Mouse (Mus musculus): ENCODE results near the gene Gpatch3. TPM values are rescaled to one million over a fixed set of nuclear protein-coding genes. Genes with fewer than 3 reads are reported as not detected.
A peak's percentile ranks its signal among the peaks of the same experiment; 100 is the strongest.

Gene Gpatch3
- polyA plus RNA-seq, 1 experiment from 2014 or later, result 7.1 TPM

DNA sequence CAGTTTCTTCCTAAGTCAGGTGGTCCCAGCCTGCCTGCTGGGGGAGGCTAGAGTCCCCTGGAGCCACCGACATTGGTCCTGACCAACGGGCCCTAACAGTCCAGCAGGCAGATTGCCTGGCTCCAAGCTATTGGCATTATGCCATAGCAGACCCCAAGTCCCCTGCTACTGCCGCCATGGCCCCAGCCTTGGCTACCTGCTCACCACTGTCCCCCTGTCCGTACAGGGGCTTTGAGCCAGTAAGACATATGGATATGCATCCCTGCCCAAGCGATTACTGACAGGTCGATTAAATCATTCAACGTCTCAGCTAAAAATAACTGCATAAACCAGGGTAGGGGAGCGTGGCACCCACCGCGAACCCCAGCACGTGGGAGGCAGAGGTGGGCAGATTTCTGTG lies 43.4 kb downstream of the Gpatch3 start:
- WGBS, result 95% methylated on average over 11 of the region's 11 CpGs
- no peak overlapping the region for H3K9ac ChIP-seq (ENCODE audit: low read depth, low read length)
- ATAC-seq, result no peak
- H3K4me3 ChIP-seq (ENCODE audit: low read depth, low read length), result no peak overlapping the region
- H3K4me2 ChIP-seq (replicated peaks; ENCODE audit: low read depth), result no peak overlapping the region
- TF ChIP-seq CTCF (IDR thresholded peaks at IDR 0.05; ENCODE audit: low read depth), result no peak
- no peak overlapping the region for H3K27ac ChIP-seq (ENCODE audit: low read depth, low read length)
- H3K4me1 ChIP-seq (replicated peaks; ENCODE audit: control insufficient read depth, insufficient read depth, low read length), result peaks cover 4% of the 10 kb centered on the region; the same call in 1 of the 2 replicates
- peaks cover 14% of the 10 kb centered on the region; the same call in 1 of the 2 replicates for H3K36me3 ChIP-seq (ENCODE audit: control insufficient read depth, insufficient read depth)
- H3K27me3 ChIP-seq (replicated peaks; ENCODE audit: control insufficient read depth, insufficient read depth, low read length), result no peaks in the 10 kb centered on the region
- H3K9me3 ChIP-seq (ENCODE audit: control insufficient read depth), result no peaks in the 10 kb centered on the region

DNA sequence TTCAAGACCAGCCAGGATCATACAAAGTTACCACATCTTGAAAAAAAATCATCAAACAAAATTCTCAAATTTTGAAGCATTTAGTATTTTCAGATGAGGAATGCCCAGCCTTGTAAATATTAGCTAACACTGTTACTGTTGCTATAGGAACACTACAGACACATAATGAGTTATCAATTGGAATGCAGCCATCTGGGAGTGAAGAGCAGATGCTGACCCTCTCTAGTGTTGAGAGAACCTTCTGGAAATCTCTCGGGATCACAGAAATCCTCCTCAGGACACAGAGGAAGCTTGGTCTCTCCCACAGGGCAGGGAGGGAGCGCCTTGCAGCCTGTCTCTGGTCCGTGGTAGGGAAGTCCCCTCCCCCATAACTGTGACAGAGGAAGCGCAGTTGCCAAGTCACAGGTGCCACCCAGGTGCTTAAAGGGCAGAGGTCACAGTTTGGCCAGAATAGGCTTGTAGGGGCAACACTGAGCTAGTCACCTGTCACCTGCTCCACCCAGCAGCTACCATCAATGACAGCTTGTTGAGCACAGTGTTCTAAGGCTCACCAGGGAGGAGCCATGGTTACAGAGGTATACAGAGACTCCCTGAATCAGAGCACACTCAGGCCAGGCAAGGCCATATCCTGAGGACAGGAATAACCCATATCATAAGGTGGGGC lies 45.1 kb downstream of the Gpatch3 start:
- no peak for TF ChIP-seq CTCF (IDR thresholded peaks at IDR 0.05; ENCODE audit: low read depth)
- Histone ChIP-seq H3K27ac (ENCODE audit: low read depth, low read length) (no peak overlapping the region; the same call in 1 of the 2 replicates), H3K36me3 (ENCODE audit: control insufficient read depth, insufficient read depth) (peaks cover 4% of the 10 kb centered on the region; the same call in 1 of the 2 replicates), H3K4me3 (ENCODE audit: low read depth, low read length) (no peak overlapping the region), H3K4me1 (replicated peaks; ENCODE audit: control insufficient read depth, insufficient read depth, low read length) (peaks cover 4% of the 10 kb centered on the region; the same call in 1 of the 2 replicates), H3K9ac (ENCODE audit: low read depth, low read length) (no peak overlapping the region), H3K9me3 (ENCODE audit: control insufficient read depth) (no peaks in the 10 kb centered on the region), H3K4me2 (replicated peaks; ENCODE audit: low read depth) (0 out of 2 replicates have a peak overlapping the region, but pooled peaks have one; percentile 6), H3K27me3 (replicated peaks; ENCODE audit: control insufficient read depth, insufficient read depth, low read length) (no peaks in the 10 kb centered on the region)
- ATAC-seq, result peak; percentile 63
- 54% methylated on average over 4 of the region's 4 CpGs for WGBS

DNA sequence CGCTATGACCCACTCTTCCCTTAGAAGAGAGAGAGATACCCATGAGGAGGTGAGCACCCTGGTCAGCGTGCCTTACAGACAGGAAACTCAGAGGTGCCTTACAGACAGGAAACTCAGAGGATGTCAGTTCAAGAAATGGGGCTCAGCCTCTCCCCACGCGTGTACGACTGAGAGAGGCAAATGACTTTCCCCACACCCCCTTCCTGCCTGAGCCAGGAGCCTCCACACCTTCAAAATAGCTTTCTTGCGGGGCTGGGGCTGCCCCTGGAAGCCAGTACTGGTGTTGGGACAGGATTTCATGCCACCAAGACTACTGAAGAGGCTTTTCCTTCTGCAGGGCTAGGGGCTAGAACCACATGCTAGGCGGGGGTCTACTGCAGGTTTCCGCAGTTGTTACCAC lies 46.1 kb downstream of the Gpatch3 start:
- 81% methylated on average over 8 of the region's 8 CpGs for WGBS
- H3K9me3 ChIP-seq (ENCODE audit: control insufficient read depth), result no peaks in the 10 kb centered on the region
- H3K9ac ChIP-seq (ENCODE audit: low read depth, low read length), result no peak overlapping the region
- no peak overlapping the region for H3K4me3 ChIP-seq (ENCODE audit: low read depth, low read length)
- peaks cover 8% of the 10 kb centered on the region; the same call in 1 of the 2 replicates for H3K36me3 ChIP-seq (ENCODE audit: control insufficient read depth, insufficient read depth)
- H3K4me2 ChIP-seq (replicated peaks; ENCODE audit: low read depth), result no peak overlapping the region
- ATAC-seq, result no peak
- no peak for TF ChIP-seq CTCF (IDR thresholded peaks at IDR 0.05; ENCODE audit: low read depth)
- peaks cover 4% of the 10 kb centered on the region; the same call in 1 of the 2 replicates for H3K4me1 ChIP-seq (replicated peaks; ENCODE audit: control insufficient read depth, insufficient read depth, low read length)
- no peak overlapping the region for H3K27ac ChIP-seq (ENCODE audit: low read depth, low read length)
- H3K27me3 ChIP-seq (replicated peaks; ENCODE audit: control insufficient read depth, insufficient read depth, low read length), result no peaks in the 10 kb centered on the region

DNA sequence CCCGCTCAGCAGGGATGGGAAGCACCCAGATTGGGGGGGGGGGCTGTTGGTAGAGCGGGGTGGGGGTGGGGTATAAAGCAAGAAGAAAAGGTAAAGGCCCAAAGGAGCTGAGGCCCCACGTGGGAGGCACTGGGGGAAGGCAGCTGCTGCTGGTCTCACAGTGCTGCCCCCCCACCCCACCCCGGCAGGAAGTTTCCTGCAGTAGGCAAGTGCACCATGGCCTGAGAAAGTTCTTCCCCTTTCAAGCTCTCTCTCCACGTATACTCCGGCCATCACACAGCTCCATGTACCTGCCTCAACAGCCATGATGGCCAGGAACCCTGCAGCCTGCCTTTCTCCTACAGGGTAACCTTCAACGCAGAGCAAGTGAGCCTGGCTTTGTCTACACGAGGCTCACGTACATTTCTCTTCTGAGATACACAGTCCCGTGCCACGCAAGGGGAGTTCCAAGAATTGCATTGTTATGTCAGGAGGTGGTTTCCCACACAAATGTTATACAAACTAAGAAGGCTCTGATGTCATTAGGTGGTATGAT lies 47.7 kb downstream of the Gpatch3 start:
- ATAC-seq, result no peak
- TF ChIP-seq CTCF (IDR thresholded peaks at IDR 0.05; ENCODE audit: low read depth), result no peak
- Histone ChIP-seq H3K4me1 (replicated peaks; ENCODE audit: control insufficient read depth, insufficient read depth, low read length) (peaks cover 4% of the 10 kb centered on the region; the same call in 1 of the 2 replicates), H3K9ac (ENCODE audit: low read depth, low read length) (no peak overlapping the region), H3K9me3 (ENCODE audit: control insufficient read depth) (no peaks in the 10 kb centered on the region), H3K27me3 (replicated peaks; ENCODE audit: control insufficient read depth, insufficient read depth, low read length) (no peaks in the 10 kb centered on the region), H3K4me3 (ENCODE audit: low read depth, low read length) (no peak overlapping the region), H3K4me2 (replicated peaks; ENCODE audit: low read depth) (no peak overlapping the region), H3K36me3 (ENCODE audit: control insufficient read depth, insufficient read depth) (peaks cover 21% of the 10 kb centered on the region; the same call in 1 of the 2 replicates), H3K27ac (ENCODE audit: low read depth, low read length) (no peak overlapping the region)
- 77% methylated on average over 10 of the region's 11 CpGs for WGBS

DNA sequence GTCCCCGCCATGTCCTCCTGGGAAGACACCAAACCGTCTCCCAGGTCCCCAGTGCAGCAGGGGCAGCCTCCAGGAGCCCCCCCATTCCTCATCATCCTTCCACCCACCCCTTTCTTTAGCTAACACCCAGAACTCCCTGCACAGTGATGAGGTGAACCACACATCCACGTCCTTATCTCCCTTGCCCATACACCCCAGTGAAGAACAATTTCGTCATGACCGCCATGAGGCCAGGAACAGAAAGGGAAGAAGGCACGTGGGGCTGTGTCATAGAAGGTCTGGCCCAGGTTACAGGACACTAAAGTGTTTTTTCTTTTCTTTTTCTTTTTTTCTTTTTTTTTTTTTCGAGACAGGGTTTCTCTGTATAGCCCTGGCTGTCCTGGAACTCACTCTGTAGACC lies 50.3 kb downstream of the Gpatch3 start:
- Histone ChIP-seq H3K4me3 (ENCODE audit: low read depth, low read length) (no peak overlapping the region), H3K9ac (ENCODE audit: low read depth, low read length) (no peak overlapping the region), H3K4me2 (replicated peaks; ENCODE audit: low read depth) (no peak overlapping the region), H3K27ac (ENCODE audit: low read depth, low read length) (no peak overlapping the region), H3K36me3 (ENCODE audit: control insufficient read depth, insufficient read depth) (peaks cover 21% of the 10 kb centered on the region; the same call in 1 of the 2 replicates), H3K27me3 (replicated peaks; ENCODE audit: control insufficient read depth, insufficient read depth, low read length) (no peaks in the 10 kb centered on the region), H3K9me3 (ENCODE audit: control insufficient read depth) (no peaks in the 10 kb centered on the region), H3K4me1 (replicated peaks; ENCODE audit: control insufficient read depth, insufficient read depth, low read length) (peaks cover under 1% of the 10 kb centered on the region; the same call in 1 of the 2 replicates)
- ATAC-seq, result no peak
- WGBS, result 85% methylated on average over 7 of the region's 7 CpGs
- no peak for TF ChIP-seq CTCF (IDR thresholded peaks at IDR 0.05; ENCODE audit: low read depth)

DNA sequence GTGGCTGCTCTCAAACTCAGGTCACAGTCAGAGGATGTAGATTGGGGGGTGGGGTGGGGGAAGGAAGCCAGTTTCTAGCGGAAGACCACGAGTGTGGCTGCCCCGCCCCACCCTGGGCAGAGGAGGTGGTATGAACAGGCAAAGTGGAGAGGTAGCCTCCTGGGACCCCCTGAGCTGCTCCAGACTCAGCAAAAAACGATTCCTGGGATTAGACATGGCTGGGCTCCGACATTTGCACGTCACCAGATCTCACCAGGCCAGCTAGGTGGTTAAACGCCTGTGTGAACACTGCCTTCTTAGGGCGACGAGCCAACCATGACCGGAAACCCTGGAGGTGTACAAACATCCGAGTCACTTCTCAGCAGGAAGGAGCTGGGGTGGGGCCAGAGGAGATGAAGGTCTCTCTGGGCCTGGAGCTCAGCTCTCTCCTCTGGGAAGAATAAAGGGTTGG lies 51.1 kb downstream of the Gpatch3 start:
- no peak overlapping the region for H3K4me2 ChIP-seq (replicated peaks; ENCODE audit: low read depth)
- H3K9me3 ChIP-seq (ENCODE audit: control insufficient read depth), result no peaks in the 10 kb centered on the region
- TF ChIP-seq CTCF (IDR thresholded peaks at IDR 0.05; ENCODE audit: low read depth), result no peak
- H3K27me3 ChIP-seq (replicated peaks; ENCODE audit: control insufficient read depth, insufficient read depth, low read length), result no peaks in the 10 kb centered on the region
- 0 out of 2 replicates have a peak, but pooled peaks have one; percentile 49 for ATAC-seq
- 63% methylated on average over 11 of the region's 11 CpGs for WGBS
- peaks cover 21% of the 10 kb centered on the region; the same call in 1 of the 2 replicates for H3K36me3 ChIP-seq (ENCODE audit: control insufficient read depth, insufficient read depth)
- H3K4me3 ChIP-seq (ENCODE audit: low read depth, low read length), result no peak overlapping the region
- peak overlapping the region; percentile 41; the same call in 1 of the 2 replicates for H3K27ac ChIP-seq (ENCODE audit: low read depth, low read length)
- H3K9ac ChIP-seq (ENCODE audit: low read depth, low read length), result no peak overlapping the region
- H3K4me1 ChIP-seq (replicated peaks; ENCODE audit: control insufficient read depth, insufficient read depth, low read length), result no peaks in the 10 kb centered on the region
